Mouse (Mus musculus) G1E (cell line): ENCODE data around the gene Gm43720.

Source experiments
- CTCF ChIP-seq: IDR thresholded peaks from 2 replicates; pipeline ENCODE4 v1.5.1; 2012; ENCODE audit warnings: low read depth, low read length, inconsistent platforms, mixed read lengths
- GATA1 ChIP-seq: IDR thresholded peaks from 2 replicates; pipeline ENCODE4 v1.6.1; 2012; ENCODE audit warnings: borderline replicate concordance, low read length, inconsistent platforms, mixed read lengths
- GATA2 ChIP-seq: IDR thresholded peaks from 2 replicates; pipeline ENCODE4 v1.6.1; 2012; ENCODE audit warnings: low read depth, low read length, inconsistent platforms, borderline replicate concordance
- POLR2AphosphoS5 ChIP-seq: IDR thresholded peaks from 2 replicates; pipeline ENCODE4 v1.6.1; 2012; ENCODE audit warnings: low read depth, low read length, inconsistent platforms; ENCODE audit not compliant: insufficient replicate concordance
- TAL1 ChIP-seq: conservative IDR thresholded peaks from 2 replicates; pipeline ENCODE4 v1.6.1; 2012; ENCODE audit warnings: low read depth, low read length, inconsistent platforms, mixed read lengths

GRCm38 (mm10) chr5:138275216-138276050 is 4.3 kb downstream of the Gm43720 start:
- TF ChIP-seq POLR2AphosphoS5 (no peak), CTCF (no peak), GATA1 (no peak), TAL1 (no peak), GATA2 (no peak)
